Mouse (Mus musculus) hindbrain, embryonic 16.5 days (tissue): ENCODE data around the gene Stxbp4. TPM values are rescaled to one million over a fixed set of nuclear protein-coding genes. Genes with fewer than 3 reads are reported as not detected.

Experiments used
- ATAC-seq: fragments of 200-750 bp; cut with Nextera tagmentation; 2 replicates; pipeline ENCODE4 v1.8.0; 2017; ENCODE audit warnings: moderate TSS enrichment, moderate library complexity
- H3K27ac ChIP-seq: fragments of 300-500 bp; sonication (generic); 2 replicates; pipeline ENCODE4 v1.5.1; 2014; ENCODE audit warnings: low read depth, mild to moderate bottlenecking, control low read depth, low read length, moderate library complexity
- H3K27me3 ChIP-seq: fragments of 300-500 bp; sonication (generic); replicated peaks from 2 replicates; pipeline ENCODE4 v1.6.1; 2014; ENCODE audit warnings: low read length; ENCODE audit not compliant: control insufficient read depth, insufficient read depth
- H3K36me3 ChIP-seq: fragments of 300-500 bp; sonication (generic); 2 replicates; pipeline ENCODE4 v1.6.1; 2014; ENCODE audit warnings: mild to moderate bottlenecking, low read length, moderate library complexity, mixed read lengths; ENCODE audit not compliant: control insufficient read depth, insufficient read depth
- H3K4me1 ChIP-seq: fragments of 300-500 bp; sonication (generic); 2 replicates; pipeline ENCODE4 v1.6.1; 2014; ENCODE audit warnings: low read depth, low read length; ENCODE audit not compliant: control insufficient read depth, insufficient read depth
- H3K4me2 ChIP-seq: fragments of 300-500 bp; sonication (generic); 2 replicates; pipeline ENCODE4 v1.6.1; 2014; ENCODE audit warnings: mild to moderate bottlenecking, low read length, control low read depth, moderate library complexity
- H3K4me3 ChIP-seq: fragments of 300-500 bp; sonication (generic); 2 replicates; pipeline ENCODE4 v1.5.1; 2014; ENCODE audit warnings: mild to moderate bottlenecking, low read length, control low read depth, moderate library complexity
- H3K9ac ChIP-seq: fragments of 300-500 bp; sonication (generic); 2 replicates; pipeline ENCODE4 v1.6.1; 2014; ENCODE audit warnings: low read depth, mild to moderate bottlenecking, control low read depth, low read length, moderate library complexity
- H3K9me3 ChIP-seq: fragments of 300-500 bp; sonication (generic); 2 replicates; pipeline ENCODE4 v1.6.1; 2014; ENCODE audit warnings: mild to moderate bottlenecking, low read length, moderate library complexity; ENCODE audit not compliant: control insufficient read depth
- WGBS: fragments of 180-500 bp; shearing (Covaris S2); extraction: QIAGEN DNeasy Blood & Tissue Kit; methylation state at CpG from one replicate; pipeline ENCODE4 v1.1.7; 2014; 5-methylcytosine and 5-hydroxymethylcytosine counted together
- polyA plus RNA-seq: library from polyadenylated mRNA; unstranded; fragments of >200 nt; fragmentation: Nextera tagmentation; extraction: Ambion mirVana; gene quantifications from 2 replicates; pipeline ENCODE4 v1.2.1, GENCODE M21; 2015

The Stxbp4 gene
- polyA plus RNA-seq, 1 experiment from 2014 or later = 14.4 TPM

GRCm38 (mm10) chr11:90675479-90676110 is 37.7 kb upstream of the Stxbp4 start:
- no peak for ATAC-seq
- Histone ChIP-seq H3K27me3 (no peaks in the 10 kb centered on the region), H3K4me3 (no peak overlapping the region), H3K36me3 (no peaks in the 10 kb centered on the region; the same call in 1 of the 2 replicates), H3K9ac (no peak overlapping the region), H3K27ac (no peak overlapping the region), H3K9me3 (no peaks in the 10 kb centered on the region), H3K4me2 (no peak overlapping the region), H3K4me1 (no peaks in the 10 kb centered on the region)
- 83% methylated on average over 5 of the region's 5 CpGs for WGBS

GRCm38 (mm10) chr11:90667325-90667724 is 29.4 kb upstream of the Stxbp4 start:
- Histone ChIP-seq H3K27ac (no peak overlapping the region), H3K27me3 (no peaks in the 10 kb centered on the region), H3K4me3 (no peak overlapping the region), H3K4me2 (no peak overlapping the region), H3K36me3 (no peaks in the 10 kb centered on the region), H3K9ac (no peak overlapping the region), H3K9me3 (no peaks in the 10 kb centered on the region), H3K4me1 (peaks cover 2% of the 10 kb centered on the region; the same call in 1 of the 2 replicates)
- WGBS = 95% methylated on average over 6 of the region's 6 CpGs
- no peak for ATAC-seq

- Histone ChIP-seq H3K4me3 (no peak overlapping the region), H3K27me3 (no peaks in the 10 kb centered on the region), H3K27ac (no peak overlapping the region), H3K4me1 (peaks cover 2% of the 10 kb centered on the region; the same call in 1 of the 2 replicates), H3K4me2 (no peak overlapping the region), H3K9ac (no peak overlapping the region), H3K36me3 (no peaks in the 10 kb centered on the region), H3K9me3 (no peaks in the 10 kb centered on the region)
- no peak for ATAC-seq
- 79% methylated on average over 4 of the region's 4 CpGs for whole genome bisulfite sequencing
Measured at GRCm38 (mm10) chr11:90666916-90667315, 29.0 kb upstream of the Stxbp4 start.

GRCm38 (mm10) chr11:90666144-90666757 is 28.4 kb upstream of the Stxbp4 start:
- WGBS = 67% methylated on average over 3 of the region's 3 CpGs
- Histone ChIP-seq H3K4me1 (peaks cover 2% of the 10 kb centered on the region; the same call in 1 of the 2 replicates), H3K36me3 (no peaks in the 10 kb centered on the region), H3K27ac (peak overlapping the region; percentile 55), H3K9ac (no peak overlapping the region), H3K4me3 (no peak overlapping the region), H3K4me2 (no peak overlapping the region), H3K9me3 (no peaks in the 10 kb centered on the region), H3K27me3 (no peaks in the 10 kb centered on the region)
- no peak for ATAC-seq

GRCm38 (mm10) chr11:90665161-90665560 is 27.3 kb upstream of the Stxbp4 start:
- H3K27ac ChIP-seq = peak overlapping the region; percentile 55
- no peak for ATAC-seq

GRCm38 (mm10) chr11:90664345-90664986 is 26.6 kb upstream of the Stxbp4 start:
- WGBS = 29% methylated on average over 8 of the region's 8 CpGs
- Histone ChIP-seq H3K4me1 (peaks cover 2% of the 10 kb centered on the region; the same call in 1 of the 2 replicates), H3K9ac (no peak overlapping the region), H3K36me3 (no peaks in the 10 kb centered on the region), H3K4me2 (no peak overlapping the region), H3K27me3 (no peaks in the 10 kb centered on the region), H3K4me3 (no peak overlapping the region), H3K27ac (no peak overlapping the region), H3K9me3 (no peaks in the 10 kb centered on the region)
- no peak for ATAC-seq

More at GRCm38 (mm10) chr11:90665161-90665560, 27.3 kb upstream of the Stxbp4 start:
- 19% methylated on average over 6 of the region's 6 CpGs for WGBS
- no peak overlapping the region for H3K4me2 ChIP-seq
- no peaks in the 10 kb centered on the region for H3K9me3 ChIP-seq
- H3K27me3 ChIP-seq = no peaks in the 10 kb centered on the region
- peaks cover 2% of the 10 kb centered on the region; the same call in 1 of the 2 replicates for H3K4me1 ChIP-seq
- H3K9ac ChIP-seq = no peak overlapping the region
- H3K4me3 ChIP-seq = no peak overlapping the region
- H3K36me3 ChIP-seq = no peaks in the 10 kb centered on the region

- Histone ChIP-seq H3K27me3 (no peaks in the 10 kb centered on the region), H3K4me1 (peaks cover 2% of the 10 kb centered on the region; the same call in 1 of the 2 replicates), H3K36me3 (no peaks in the 10 kb centered on the region), H3K9me3 (no peaks in the 10 kb centered on the region), H3K4me3 (no peak overlapping the region), H3K4me2 (no peak overlapping the region), H3K9ac (no peak overlapping the region), H3K27ac (0 out of 2 replicates have a peak overlapping the region, but pooled peaks have one; percentile 31)
- ATAC-seq = no peak
- WGBS = 26% methylated on average over 5 of the region's 5 CpGs
Measured at GRCm38 (mm10) chr11:90663618-90664297, 25.9 kb upstream of the Stxbp4 start.

- Histone ChIP-seq H3K9ac (no peak overlapping the region), H3K9me3 (no peaks in the 10 kb centered on the region), H3K27ac (no peak overlapping the region), H3K4me3 (no peak overlapping the region), H3K4me1 (peaks cover 2% of the 10 kb centered on the region; the same call in 1 of the 2 replicates), H3K27me3 (no peaks in the 10 kb centered on the region), H3K4me2 (no peak overlapping the region), H3K36me3 (no peaks in the 10 kb centered on the region)
- WGBS = 81% methylated on average over 3 of the region's 3 CpGs
- no peak for ATAC-seq
Measured at GRCm38 (mm10) chr11:90663052-90663451, 25.2 kb upstream of the Stxbp4 start.

GRCm38 (mm10) chr11:90660662-90661061 is 22.8 kb upstream of the Stxbp4 start:
- Histone ChIP-seq H3K9me3 (no peaks in the 10 kb centered on the region), H3K27me3 (no peaks in the 10 kb centered on the region), H3K4me3 (no peak overlapping the region), H3K4me2 (no peak overlapping the region), H3K36me3 (peaks cover 3% of the 10 kb centered on the region), H3K4me1 (peaks cover 2% of the 10 kb centered on the region; the same call in 1 of the 2 replicates), H3K9ac (no peak overlapping the region), H3K27ac (no peak overlapping the region)
- ATAC-seq = no peak
- WGBS = 87% methylated on average over 4 of the region's 4 CpGs
